Mouse (Mus musculus) midbrain, embryonic 13.5 days (tissue): ENCODE data around the gene Fuk. TPM values are rescaled to one million over a fixed set of nuclear protein-coding genes. Genes with fewer than 3 reads are reported as not detected.

Experiments
- ATAC-seq: fragments of 200-750 bp; cut with Nextera tagmentation; 2 replicates; pipeline ENCODE4 v1.8.0; 2017; ENCODE audit warnings: mild to moderate bottlenecking, moderate TSS enrichment, moderate library complexity
- H3K27ac ChIP-seq: fragments of 300-500 bp; sonication (generic); 2 replicates; pipeline ENCODE4 v1.5.1; 2015; ENCODE audit warnings: inconsistent platforms, mild to moderate bottlenecking, moderate library complexity
- H3K27me3 ChIP-seq: fragments of 300-500 bp; sonication (generic); 2 replicates; pipeline ENCODE4 v1.6.1; 2015; ENCODE audit warnings: mild to moderate bottlenecking, inconsistent platforms
- H3K36me3 ChIP-seq: fragments of 300-500 bp; sonication (generic); 2 replicates; pipeline ENCODE4 v1.6.1; 2015; ENCODE audit warnings: mild to moderate bottlenecking, inconsistent platforms
- H3K4me1 ChIP-seq: fragments of 300-500 bp; sonication (generic); replicated peaks from 2 replicates; pipeline ENCODE4 v1.6.1; 2015; ENCODE audit warnings: inconsistent platforms
- H3K4me2 ChIP-seq: fragments of 300-500 bp; sonication (generic); replicated peaks from 2 replicates; pipeline ENCODE4 v1.6.1; 2015; ENCODE audit warnings: moderate library complexity, mild to moderate bottlenecking, inconsistent platforms
- H3K4me3 ChIP-seq: fragments of 300-500 bp; sonication (generic); replicated peaks from 2 replicates; pipeline ENCODE4 v1.5.1; 2015; ENCODE audit warnings: mild to moderate bottlenecking, inconsistent platforms
- H3K9ac ChIP-seq: fragments of 300-500 bp; sonication (generic); replicated peaks from 2 replicates; pipeline ENCODE4 v1.6.1; 2015; ENCODE audit warnings: mild to moderate bottlenecking, inconsistent platforms
- H3K9me3 ChIP-seq: fragments of 300-500 bp; sonication (generic); 2 replicates; pipeline ENCODE4 v1.6.1; 2016; ENCODE audit warnings: mild to moderate bottlenecking, inconsistent platforms
- WGBS: fragments of 180-500 bp; shearing (Covaris S2); methylation state at CpG from one replicate; pipeline ENCODE4 v1.1.7; 2015; 5-methylcytosine and 5-hydroxymethylcytosine counted together
- polyA plus RNA-seq: library from polyadenylated mRNA; unstranded; fragments of >200 nt; fragmentation: Nextera tagmentation; extraction: Ambion mirVana; gene quantifications from 2 replicates; pipeline ENCODE4 v1.2.1, GENCODE M21; 2015

Gene Fuk
- polyA plus RNA-seq: 8.2 and 9.6 TPM in 2 replicates

DNA sequence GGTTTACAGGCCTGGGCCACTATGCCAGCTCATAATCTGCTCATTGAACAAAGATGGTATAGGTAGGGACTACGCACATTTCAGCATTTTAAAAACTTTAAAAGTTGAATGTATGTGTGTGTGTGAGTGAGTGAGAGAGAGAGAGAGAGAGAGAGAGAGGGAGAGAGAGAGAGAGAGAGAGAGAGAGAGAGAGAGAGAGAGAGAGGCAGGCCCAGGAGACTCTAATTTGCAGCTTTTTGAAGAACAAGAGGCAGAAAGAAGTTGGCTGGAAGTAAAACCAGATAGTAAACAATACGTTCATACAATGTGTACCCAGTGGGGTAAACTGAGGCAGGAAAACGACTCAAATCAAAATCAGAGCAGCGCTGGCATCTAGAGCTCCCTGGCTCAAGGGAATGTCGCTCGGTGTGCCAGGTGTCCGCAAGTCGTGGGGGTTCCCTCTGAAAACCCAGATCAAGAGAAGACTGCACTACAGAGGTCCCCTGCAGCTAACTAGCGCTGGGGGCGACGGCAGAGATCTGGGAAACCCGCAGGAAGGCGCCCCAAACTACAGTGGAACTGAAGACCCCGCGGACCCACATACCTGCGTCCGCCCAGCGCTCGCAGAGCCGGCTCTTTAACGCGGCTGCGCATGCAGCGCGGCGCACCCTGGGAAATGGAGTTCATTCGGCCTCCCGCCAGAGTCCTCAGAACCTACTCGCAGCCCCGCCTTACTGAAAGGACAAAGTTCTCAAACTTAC lies at the start of gene Fuk:
Gene Fuk (minus strand): TSS at position 650 of the 740 bp plus-strand sequence.
- no peaks in the 10 kb centered on the region for H3K27me3 ChIP-seq
- ATAC-seq: peak; percentile 97
- WGBS: 4% methylated on average over 30 of the region's 30 CpGs
- peak within 1 kb of the TSS; percentile 65 for H3K4me2 ChIP-seq
- no peaks in the 10 kb centered on the region for H3K9me3 ChIP-seq
- peaks cover 5% of the 10 kb centered on the region for H3K4me1 ChIP-seq
- peak within 1 kb of the TSS; percentile 75 for H3K9ac ChIP-seq
- no peak within 1 kb of the TSS for H3K27ac ChIP-seq
- peaks cover 12% of the 10 kb centered on the region for H3K36me3 ChIP-seq
- peak within 1 kb of the TSS; percentile 75 for H3K4me3 ChIP-seq

DNA sequence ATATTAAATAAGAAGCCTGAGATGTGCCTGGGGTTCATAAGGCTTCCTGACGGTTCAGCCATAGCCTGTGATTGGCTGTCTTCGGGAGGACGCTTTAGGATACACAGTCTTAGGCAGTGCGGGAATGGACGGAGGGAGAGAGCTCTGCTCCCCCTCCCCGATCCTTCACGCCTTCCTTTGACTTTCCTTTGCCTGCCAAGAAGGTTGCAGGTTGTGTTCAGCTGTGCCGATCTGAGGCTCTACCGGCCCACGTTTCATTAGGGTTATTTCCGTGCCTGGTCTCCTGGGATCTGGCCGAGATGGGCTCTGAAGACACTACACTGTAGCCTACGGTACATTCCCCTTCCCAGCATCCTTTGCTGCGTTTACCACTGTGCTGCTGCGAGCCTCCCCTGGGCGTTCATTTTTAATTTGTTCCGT lies 47.8 kb upstream of the Fuk start:
- peak; percentile 63 for ATAC-seq
- Histone ChIP-seq H3K4me3 (no peak overlapping the region; the same call in 1 of the 2 replicates), H3K9me3 (no peaks in the 10 kb centered on the region), H3K4me2 (peak overlapping the region; percentile 21), H3K9ac (no peak overlapping the region), H3K27me3 (no peaks in the 10 kb centered on the region), H3K4me1 (0 out of 2 replicates have a peak, but pooled peaks cover 4% of the 10 kb centered on the region), H3K27ac (peak overlapping the region; percentile 51; the same call in 1 of the 2 replicates), H3K36me3 (0 out of 2 replicates have a peak, but pooled peaks cover 5% of the 10 kb centered on the region)
- WGBS: 71% methylated on average over 17 of the region's 17 CpGs

DNA sequence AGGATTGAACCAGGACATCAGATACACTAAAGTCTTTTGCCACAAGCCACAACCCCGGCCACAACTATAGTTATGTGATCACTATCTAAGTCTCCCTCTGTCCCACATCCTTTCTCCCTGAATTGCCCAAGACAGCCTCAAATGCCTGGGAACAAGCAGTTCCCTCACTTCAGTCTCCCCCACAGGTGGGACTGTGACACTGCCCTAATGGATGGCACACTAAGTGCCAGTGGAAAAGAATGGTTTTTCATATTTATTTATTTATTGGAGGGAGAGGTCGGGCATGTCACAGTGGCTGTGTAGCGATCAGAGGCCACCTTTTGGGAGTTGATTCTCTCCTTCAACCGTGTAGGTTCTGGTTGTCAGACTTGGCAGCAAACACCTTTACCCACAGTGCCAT lies 43.4 kb upstream of the Fuk start:
- Histone ChIP-seq H3K4me1 (0 out of 2 replicates have a peak, but pooled peaks cover 4% of the 10 kb centered on the region), H3K4me2 (no peak overlapping the region), H3K9ac (no peak overlapping the region), H3K4me3 (no peak overlapping the region), H3K27me3 (no peaks in the 10 kb centered on the region), H3K36me3 (0 out of 2 replicates have a peak, but pooled peaks cover 9% of the 10 kb centered on the region), H3K9me3 (no peaks in the 10 kb centered on the region), H3K27ac (no peak overlapping the region)
- no peak for ATAC-seq
- 89% methylated on average over 4 of the region's 4 CpGs for WGBS

DNA sequence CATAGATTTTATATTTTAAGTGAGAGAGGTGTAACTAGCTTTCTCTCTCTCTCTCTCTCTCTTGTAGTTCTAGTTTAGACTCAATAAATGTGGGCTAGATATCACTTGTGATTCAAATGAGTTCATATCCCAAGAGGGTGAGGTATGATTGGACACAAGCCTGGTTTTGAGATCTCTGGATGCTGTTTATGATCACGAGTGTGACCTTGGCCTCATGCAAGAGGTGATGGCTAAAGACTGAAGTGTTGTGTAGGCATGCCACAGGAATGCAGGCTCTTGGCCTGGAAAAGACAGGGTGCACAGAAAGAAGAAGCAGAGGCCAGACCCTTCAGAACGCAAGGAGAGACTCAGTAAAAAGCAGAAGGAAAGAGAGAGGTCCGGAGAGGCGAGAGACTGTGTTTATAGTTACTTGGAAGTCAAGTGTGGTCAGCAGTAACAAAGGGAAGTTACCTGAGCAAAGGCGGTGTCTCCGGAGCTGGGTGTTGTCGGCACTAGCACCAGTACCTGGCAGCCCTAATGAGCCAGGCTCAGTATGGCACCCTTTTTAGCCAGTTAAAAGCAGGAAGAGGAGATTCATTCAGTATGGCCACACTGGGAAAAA lies 42.1 kb upstream of the Fuk start:
- no peaks in the 10 kb centered on the region for H3K4me1 ChIP-seq
- WGBS: 90% methylated on average over 7 of the region's 7 CpGs
- no peaks in the 10 kb centered on the region for H3K27me3 ChIP-seq
- H3K9ac ChIP-seq: no peak overlapping the region
- no peak for ATAC-seq
- H3K27ac ChIP-seq: no peak overlapping the region
- 0 out of 2 replicates have a peak, but pooled peaks cover 10% of the 10 kb centered on the region for H3K36me3 ChIP-seq
- H3K4me3 ChIP-seq: no peak overlapping the region
- H3K4me2 ChIP-seq: no peak overlapping the region
- no peaks in the 10 kb centered on the region for H3K9me3 ChIP-seq

DNA sequence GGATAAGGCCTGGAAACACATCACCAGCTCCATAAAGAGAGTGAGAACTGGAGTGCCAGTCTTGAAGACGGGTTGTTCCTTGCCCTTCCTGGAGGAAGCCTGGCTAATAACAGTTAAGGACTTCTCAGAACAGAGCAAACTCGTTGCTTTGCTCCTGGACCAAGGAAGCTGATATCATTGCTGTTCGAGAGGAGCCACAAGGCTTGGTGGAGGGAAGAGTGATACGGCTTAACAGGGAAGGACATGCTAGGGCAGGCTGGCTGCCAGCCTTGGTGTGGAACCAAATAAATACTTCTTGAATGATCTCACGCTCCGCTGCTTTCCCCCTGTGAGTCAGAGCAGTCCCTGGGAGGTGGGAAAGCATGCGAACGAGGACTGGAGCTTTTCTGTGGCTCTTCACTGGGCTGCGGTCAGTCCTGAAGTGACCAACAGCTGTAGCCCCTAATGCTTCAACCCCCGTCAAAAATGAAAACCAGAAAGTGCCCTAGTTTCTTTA lies 39.2 kb upstream of the Fuk start:
- ATAC-seq: no peak
- Histone ChIP-seq H3K9ac (no peak overlapping the region; the same call in 1 of the 2 replicates), H3K4me1 (no peaks in the 10 kb centered on the region), H3K27me3 (no peaks in the 10 kb centered on the region), H3K9me3 (no peaks in the 10 kb centered on the region), H3K4me2 (no peak overlapping the region), H3K27ac (no peak overlapping the region), H3K36me3 (0 out of 2 replicates have a peak, but pooled peaks cover 10% of the 10 kb centered on the region), H3K4me3 (no peak overlapping the region)
- 48% methylated on average over 10 of the region's 10 CpGs for WGBS

DNA sequence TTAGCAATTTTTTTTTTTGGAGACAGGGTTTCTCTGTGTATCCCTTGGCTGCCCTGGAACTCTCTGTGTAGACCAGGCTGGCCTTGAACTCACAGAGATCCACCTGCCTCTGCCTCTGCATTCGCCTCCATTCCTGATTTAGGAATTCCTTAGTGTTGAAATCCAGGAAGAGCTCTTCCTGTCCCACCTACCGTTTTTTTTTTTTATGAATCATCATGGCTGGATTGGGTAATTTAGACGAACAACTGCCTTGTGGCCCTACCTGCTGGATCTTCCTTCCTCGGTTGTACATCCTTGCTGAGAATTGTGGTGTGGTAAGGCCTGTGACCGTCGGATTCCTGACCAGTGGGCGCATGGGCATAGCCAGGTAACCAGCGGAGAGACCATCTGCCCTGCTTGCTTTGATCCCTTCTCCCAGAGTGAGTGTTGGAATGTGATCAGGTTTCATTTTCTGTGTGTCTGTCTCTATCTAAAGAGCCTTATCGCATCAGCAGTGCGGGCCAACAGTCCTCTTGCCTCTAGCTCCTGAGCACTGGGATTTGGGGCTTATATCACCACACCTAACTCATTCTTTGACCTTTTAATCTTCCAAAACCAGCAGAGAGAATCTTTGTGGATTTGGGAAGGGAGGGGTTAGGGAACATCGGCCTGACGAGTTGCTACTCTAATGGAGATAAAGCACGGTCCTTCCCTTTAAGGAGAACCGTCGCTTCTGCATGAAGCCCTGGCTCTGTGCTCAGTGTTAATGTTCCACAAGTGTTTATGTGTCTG lies 38.6 kb upstream of the Fuk start:
- H3K27me3 ChIP-seq: no peaks in the 10 kb centered on the region
- ATAC-seq: no peak
- WGBS: 90% methylated on average over 15 of the region's 15 CpGs
- H3K36me3 ChIP-seq: 0 out of 2 replicates have a peak, but pooled peaks cover 10% of the 10 kb centered on the region
- no peaks in the 10 kb centered on the region for H3K4me1 ChIP-seq
- no peak overlapping the region for H3K4me2 ChIP-seq
- H3K27ac ChIP-seq: no peak overlapping the region
- no peaks in the 10 kb centered on the region for H3K9me3 ChIP-seq
- no peak overlapping the region for H3K4me3 ChIP-seq
- no peak overlapping the region; the same call in 1 of the 2 replicates for H3K9ac ChIP-seq

DNA sequence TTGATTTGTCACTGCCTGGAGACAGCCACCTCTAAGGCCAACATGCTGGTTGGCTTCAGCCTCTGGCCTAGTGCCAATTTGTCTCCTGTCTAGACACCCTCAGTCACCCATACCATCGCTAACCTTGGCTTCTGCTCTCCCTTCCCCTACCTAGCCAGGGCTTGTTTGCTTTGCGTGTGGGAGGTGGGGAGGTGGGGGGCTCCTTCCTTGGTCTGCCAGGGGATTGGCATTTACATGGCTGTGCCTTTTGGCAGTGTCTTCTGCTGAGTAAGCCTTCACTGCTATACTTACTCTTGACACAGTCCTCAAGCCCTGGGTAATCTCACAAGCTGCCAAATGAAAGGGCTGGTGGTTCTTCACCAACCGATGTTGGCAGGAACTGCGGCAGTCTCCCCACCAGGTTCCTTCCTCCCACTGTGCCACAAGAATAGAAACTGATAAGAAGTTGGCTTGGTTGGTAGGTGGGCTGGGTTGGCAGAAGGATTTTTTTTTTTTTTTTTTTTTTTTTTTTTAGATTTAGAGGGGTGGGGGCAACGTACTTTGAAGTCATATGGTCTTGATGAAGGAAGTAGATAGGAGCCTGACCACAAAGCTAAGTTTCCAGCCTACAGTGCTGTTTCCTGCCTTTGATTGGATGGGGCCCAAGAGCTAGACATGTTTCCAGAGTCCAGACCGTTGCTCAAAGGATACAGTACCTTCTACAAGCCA lies 36.7 kb upstream of the Fuk start:
- Histone ChIP-seq H3K27me3 (no peaks in the 10 kb centered on the region), H3K27ac (no peak overlapping the region), H3K36me3 (0 out of 2 replicates have a peak, but pooled peaks cover 10% of the 10 kb centered on the region), H3K4me2 (no peak overlapping the region), H3K9me3 (no peaks in the 10 kb centered on the region), H3K4me3 (no peak overlapping the region), H3K4me1 (no peaks in the 10 kb centered on the region), H3K9ac (no peak overlapping the region)
- no peak for ATAC-seq
- 81% methylated on average over 6 of the region's 6 CpGs for WGBS

DNA sequence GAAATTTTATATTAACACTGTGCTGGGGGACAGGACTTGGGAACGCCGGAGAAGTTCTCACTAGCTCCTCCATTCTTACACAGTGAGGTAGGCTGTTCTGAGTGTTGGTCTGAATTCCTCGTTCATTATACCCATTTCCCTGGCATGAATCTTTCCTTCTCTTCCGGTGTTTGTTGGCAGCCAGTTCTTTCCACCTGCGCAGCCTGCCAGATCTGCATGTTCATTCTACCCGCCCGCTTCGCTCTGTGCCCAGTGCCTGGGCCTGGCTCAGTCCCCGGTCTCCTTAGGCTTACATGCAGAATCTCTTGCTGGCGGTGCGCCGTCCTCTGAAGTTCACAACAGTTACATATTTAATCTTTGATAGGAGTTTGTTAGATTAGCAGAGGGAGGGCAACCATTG lies 33.9 kb upstream of the Fuk start:
- 97% methylated on average over 12 of the region's 12 CpGs for WGBS
- Histone ChIP-seq H3K4me3 (no peak overlapping the region), H3K4me2 (no peak overlapping the region), H3K4me1 (no peaks in the 10 kb centered on the region), H3K9ac (no peak overlapping the region), H3K27me3 (no peaks in the 10 kb centered on the region), H3K36me3 (0 out of 2 replicates have a peak, but pooled peaks cover 6% of the 10 kb centered on the region), H3K27ac (no peak overlapping the region), H3K9me3 (no peaks in the 10 kb centered on the region)
- ATAC-seq: no peak

DNA sequence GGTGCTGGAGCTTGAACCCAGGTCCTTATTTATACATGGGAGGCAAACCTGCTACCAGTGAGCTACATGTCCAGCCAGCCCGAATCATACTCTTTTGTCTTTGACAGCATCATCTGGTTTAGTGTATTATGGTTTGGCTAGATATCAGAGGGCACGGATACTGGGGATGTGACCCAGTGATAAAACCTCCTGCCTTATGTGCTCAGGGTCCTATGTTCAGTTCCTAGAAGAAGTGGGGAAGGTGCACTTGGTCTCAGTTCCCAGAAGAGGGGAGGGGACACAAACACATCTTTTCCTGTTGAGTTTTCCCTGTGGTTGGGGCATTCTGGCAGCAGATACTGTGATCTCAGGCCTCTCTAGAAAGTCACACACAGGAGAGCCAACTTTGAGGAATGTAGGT lies 31.0 kb upstream of the Fuk start:
- Histone ChIP-seq H3K9ac (no peak overlapping the region), H3K4me1 (peaks cover 2% of the 10 kb centered on the region; the same call in 1 of the 2 replicates), H3K27ac (no peak overlapping the region), H3K4me2 (no peak overlapping the region), H3K9me3 (no peaks in the 10 kb centered on the region), H3K27me3 (no peaks in the 10 kb centered on the region), H3K4me3 (no peak overlapping the region), H3K36me3 (peaks cover 12% of the 10 kb centered on the region)
- 91% methylated on average over 2 of the region's 2 CpGs for WGBS
- ATAC-seq: no peak

DNA sequence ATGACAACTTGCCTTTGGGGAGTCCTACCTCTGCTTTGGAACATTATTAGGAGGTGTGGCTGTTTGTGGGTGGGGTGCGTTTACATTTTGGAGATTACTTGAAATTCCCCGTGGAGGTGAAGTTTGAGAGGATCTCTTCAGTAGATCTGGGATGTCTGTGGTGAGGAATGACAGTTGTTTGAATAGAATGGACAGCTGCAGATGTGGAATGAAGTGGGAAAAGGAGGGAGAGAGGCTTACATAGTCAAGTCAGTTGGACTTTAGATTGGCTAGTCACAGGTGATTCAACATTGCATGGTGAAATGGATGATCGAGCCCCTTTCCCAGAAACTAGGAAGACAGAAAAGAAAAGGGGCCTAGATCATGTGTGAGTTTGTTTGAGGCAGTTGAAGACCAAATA lies 30.2 kb upstream of the Fuk start:
- WGBS: 93% methylated on average over 3 of the region's 3 CpGs
- no peak overlapping the region for H3K4me3 ChIP-seq
- H3K9me3 ChIP-seq: no peaks in the 10 kb centered on the region
- ATAC-seq: no peak
- H3K27ac ChIP-seq: no peak overlapping the region
- H3K9ac ChIP-seq: no peak overlapping the region
- peaks cover 2% of the 10 kb centered on the region for H3K4me1 ChIP-seq
- H3K27me3 ChIP-seq: no peaks in the 10 kb centered on the region
- H3K4me2 ChIP-seq: no peak overlapping the region
- H3K36me3 ChIP-seq: peaks cover 12% of the 10 kb centered on the region

DNA sequence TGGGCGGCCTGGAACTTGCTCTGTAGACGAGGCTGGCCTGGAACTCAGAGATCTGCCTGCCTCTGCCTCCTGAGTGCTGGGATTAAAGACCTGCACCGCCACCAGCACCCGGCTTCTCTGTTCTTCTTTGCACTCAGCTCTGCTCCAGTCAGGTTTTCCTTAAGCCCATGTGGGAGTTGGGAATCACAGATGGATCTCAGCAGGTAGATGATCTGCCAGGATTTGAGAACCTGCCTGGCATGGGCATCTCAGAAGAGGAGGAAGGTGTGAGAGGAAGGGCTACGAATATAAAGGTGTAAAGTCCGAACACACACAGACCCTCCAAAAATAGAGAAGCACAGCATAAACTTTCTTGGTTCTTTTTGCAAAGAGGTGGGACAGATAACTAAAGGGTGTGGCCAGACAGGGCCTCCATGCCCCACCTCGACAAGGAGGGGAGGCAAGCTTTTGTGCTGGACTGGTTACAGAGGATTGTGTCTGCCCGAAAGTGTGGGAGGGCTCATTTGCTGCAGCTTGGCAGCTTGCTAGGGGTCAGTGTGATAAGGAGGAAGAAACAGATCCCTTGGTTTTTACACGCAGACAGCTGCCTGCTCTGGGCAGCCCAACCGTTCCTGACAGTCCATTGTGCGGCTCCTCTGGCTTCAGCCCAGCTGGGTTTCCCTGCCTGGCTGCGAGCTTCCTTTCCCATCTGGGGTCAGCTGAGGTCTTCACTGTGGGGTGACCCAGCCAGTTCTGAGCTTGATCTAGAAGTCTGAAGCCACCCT lies 29.1 kb upstream of the Fuk start:
- Histone ChIP-seq H3K4me1 (peaks cover 7% of the 10 kb centered on the region), H3K4me2 (no peak overlapping the region), H3K27me3 (no peaks in the 10 kb centered on the region), H3K4me3 (no peak overlapping the region), H3K9me3 (no peaks in the 10 kb centered on the region), H3K9ac (no peak overlapping the region), H3K36me3 (peaks cover 12% of the 10 kb centered on the region), H3K27ac (no peak overlapping the region)
- ATAC-seq: no peak
- WGBS: 82% methylated on average over 12 of the region's 12 CpGs
